Mouse (Mus musculus) myocyte (in vitro differentiated cells): ENCODE measurements around the gene Chtop.

Experiments
- MAX ChIP-seq: IDR thresholded peaks from one replicate; pipeline ENCODE4 v1.6.1; 2011; ENCODE audit warnings: low read depth, mild to moderate bottlenecking, control low read depth
- SRF ChIP-seq: IDR thresholded peaks from one replicate; pipeline ENCODE4 v1.6.1; 2011; ENCODE audit warnings: low read depth; ENCODE audit not compliant: control insufficient read depth, insufficient read length

GRCm38 (mm10) chr3:90525421-90525820, 16.1 kb upstream of the Chtop start:
- TF ChIP-seq MAX (no peak), SRF (no peak)
